Mouse (Mus musculus) layer of hippocampus, postnatal 25 days (tissue): ENCODE results near the gene Fra10ac1. TPM values are rescaled to one million over a fixed set of nuclear protein-coding genes. Genes with fewer than 3 reads are reported as not detected.

Source experiments
- total RNA-seq, 2 experiments: library from RNA; stranded (reverse); gene quantifications; 2 replicates each; pipeline ENCODE4 v1.2.3; 2021

The Fra10ac1 gene
- total RNA-seq, 2 experiments from 2014 or later = 16.3 to 22.6 TPM

Other genes starting within 250 kb of the Fra10ac1 start
- gene Myof, start 180.6 kb downstream of the Fra10ac1 start, total RNA-seq = 1 to 10 TPM; 3.2 to 3.8 TPM
- gene Cep55, start 169.1 kb downstream of the Fra10ac1 start, total RNA-seq = under 1 TPM; 0.35 to 0.76 TPM
- gene Ffar4, start 127.1 kb downstream of the Fra10ac1 start, total RNA-seq = not detected
- 10 to 100 TPM; 10.5 to 10.6 TPM for gene Rbp4, start 98.9 kb downstream of the Fra10ac1 start, total RNA-seq
- gene Pde6c, start 91.4 kb downstream of the Fra10ac1 start, total RNA-seq = under 1 TPM; 0.14 to 0.17 TPM
- 100 to 1,000 TPM; 181 to 207 TPM for gene Lgi1, start 40.4 kb upstream of the Fra10ac1 start, total RNA-seq
- 1 to 10 TPM; 2.2 to 2.8 TPM for gene Slc35g1, start 171.8 kb upstream of the Fra10ac1 start, total RNA-seq